Mouse (Mus musculus) kidney, embryonic 14.5 days (tissue): ENCODE data around the gene Tmtc4. TPM values are rescaled to one million over a fixed set of nuclear protein-coding genes. Genes with fewer than 3 reads are reported as not detected.

Experiments
- ATAC-seq: fragments of 200-750 bp; cut with Nextera tagmentation; 2 replicates; pipeline ENCODE4 v1.8.0; 2017; ENCODE audit warnings: moderate number of reproducible peaks, mild to moderate bottlenecking, moderate TSS enrichment, moderate library complexity; ENCODE audit not compliant: low FRiP score, low TSS enrichment
- H3K27ac ChIP-seq: fragments of 300-500 bp; sonication (generic); 2 replicates; pipeline ENCODE4 v1.5.1; 2014; ENCODE audit warnings: low read depth, mild to moderate bottlenecking, low read length, moderate library complexity, mixed read lengths
- H3K27me3 ChIP-seq: fragments of 300-500 bp; sonication (generic); 2 replicates; pipeline ENCODE4 v1.6.1; 2014; ENCODE audit warnings: mild to moderate bottlenecking, low read length; ENCODE audit not compliant: control insufficient read depth, insufficient read depth
- H3K36me3 ChIP-seq: fragments of 300-500 bp; sonication (generic); 2 replicates; pipeline ENCODE4 v1.6.1; 2014; ENCODE audit warnings: low read length, mixed read lengths; ENCODE audit not compliant: control insufficient read depth, insufficient read depth
- H3K4me1 ChIP-seq: fragments of 300-500 bp; sonication (generic); 2 replicates; pipeline ENCODE4 v1.6.1; 2014; ENCODE audit warnings: low read length, mixed read lengths; ENCODE audit not compliant: control insufficient read depth, insufficient read depth
- H3K4me2 ChIP-seq: fragments of 300-500 bp; sonication (generic); replicated peaks from 2 replicates; pipeline ENCODE4 v1.6.1; 2014; ENCODE audit warnings: low read depth, mild to moderate bottlenecking, low read length
- H3K4me3 ChIP-seq: fragments of 300-500 bp; sonication (generic); 2 replicates; pipeline ENCODE4 v1.5.1; 2014; ENCODE audit warnings: mild to moderate bottlenecking, low read length
- H3K9ac ChIP-seq: fragments of 300-500 bp; sonication (generic); 2 replicates; pipeline ENCODE4 v1.6.1; 2014; ENCODE audit warnings: low read depth, mild to moderate bottlenecking, low read length, moderate library complexity
- H3K9me3 ChIP-seq: fragments of 300-500 bp; sonication (generic); 2 replicates; pipeline ENCODE4 v1.6.1; 2016; ENCODE audit warnings: low read length; ENCODE audit not compliant: control insufficient read depth
- WGBS: fragments of 180-500 bp; shearing (Covaris S2); extraction: QIAGEN DNeasy Blood & Tissue Kit; methylation state at CpG from one replicate; pipeline ENCODE4 v1.1.7; 2014; 5-methylcytosine and 5-hydroxymethylcytosine counted together
- polyA plus RNA-seq: library from polyadenylated mRNA; unstranded; fragments of >200 nt; fragmentation: Nextera tagmentation; extraction: Ambion mirVana; gene quantifications from 2 replicates; pipeline ENCODE4 v1.2.1, GENCODE M21; 2014

Gene Tmtc4
- polyA plus RNA-seq, 1 experiment from 2014 or later = 50.7 TPM

GRCm38 (mm10) chr14:122978871-122979270 lies 5.0 kb downstream of the Tmtc4 start:
- no peak overlapping the region for H3K4me2 ChIP-seq
- ATAC-seq = no peak
- H3K27ac ChIP-seq = no peak overlapping the region

GRCm38 (mm10) chr14:122977797-122978140 lies 6.1 kb downstream of the Tmtc4 start:
- ATAC-seq = no peak

More at GRCm38 (mm10) chr14:122978871-122979270, 5.0 kb downstream of the Tmtc4 start:
- Histone ChIP-seq H3K9me3 (no peaks in the 10 kb centered on the region), H3K4me1 (peaks cover 12% of the 10 kb centered on the region), H3K9ac (no peak overlapping the region), H3K27me3 (no peaks in the 10 kb centered on the region), H3K36me3 (peaks cover 9% of the 10 kb centered on the region; the same call in 1 of the 2 replicates), H3K4me3 (no peak overlapping the region)
- WGBS = 91% methylated on average over 3 of the region's 3 CpGs

GRCm38 (mm10) chr14:122977056-122977796 lies 6.6 kb downstream of the Tmtc4 start:
- no peak for ATAC-seq
- Histone ChIP-seq H3K4me1 (peaks cover 7% of the 10 kb centered on the region), H3K27me3 (no peaks in the 10 kb centered on the region), H3K4me2 (no peak overlapping the region), H3K27ac (no peak overlapping the region), H3K9ac (no peak overlapping the region), H3K4me3 (no peak overlapping the region), H3K36me3 (peaks cover 18% of the 10 kb centered on the region; the same call in 1 of the 2 replicates), H3K9me3 (no peaks in the 10 kb centered on the region)
- 77% methylated on average over 9 of the region's 9 CpGs for WGBS

More at GRCm38 (mm10) chr14:122977797-122978140, 6.1 kb downstream of the Tmtc4 start:
- Histone ChIP-seq H3K27ac (no peak overlapping the region), H3K4me1 (peaks cover 9% of the 10 kb centered on the region), H3K4me2 (no peak overlapping the region), H3K36me3 (peaks cover 13% of the 10 kb centered on the region; the same call in 1 of the 2 replicates), H3K9ac (no peak overlapping the region), H3K27me3 (no peaks in the 10 kb centered on the region), H3K9me3 (no peaks in the 10 kb centered on the region), H3K4me3 (no peak overlapping the region)
- 83% methylated on average over 1 of the region's 1 CpGs for WGBS

- no peaks in the 10 kb centered on the region for H3K9me3 ChIP-seq
- H3K27ac ChIP-seq = no peak overlapping the region
- no peaks in the 10 kb centered on the region for H3K4me1 ChIP-seq
- no peak for ATAC-seq
- WGBS = 66% methylated on average over 3 of the region's 3 CpGs
- no peaks in the 10 kb centered on the region for H3K27me3 ChIP-seq
- H3K4me2 ChIP-seq = no peak overlapping the region
- peaks cover 38% of the 10 kb centered on the region for H3K36me3 ChIP-seq
- H3K9ac ChIP-seq = no peak overlapping the region
- H3K4me3 ChIP-seq = no peak overlapping the region
Observed at GRCm38 (mm10) chr14:122974854-122975570, 8.8 kb downstream of the Tmtc4 start.

GRCm38 (mm10) chr14:122973091-122973490 lies 10.7 kb downstream of the Tmtc4 start:
- H3K4me3 ChIP-seq = no peak overlapping the region
- no peak overlapping the region for H3K9ac ChIP-seq
- H3K36me3 ChIP-seq = peaks cover 51% of the 10 kb centered on the region
- H3K4me1 ChIP-seq = no peaks in the 10 kb centered on the region
- H3K27ac ChIP-seq = no peak overlapping the region
- WGBS = 88% methylated on average over 2 of the region's 2 CpGs
- no peaks in the 10 kb centered on the region for H3K9me3 ChIP-seq
- no peaks in the 10 kb centered on the region for H3K27me3 ChIP-seq
- no peak for ATAC-seq
- no peak overlapping the region for H3K4me2 ChIP-seq

- H3K27me3 ChIP-seq = no peaks in the 10 kb centered on the region
- no peak overlapping the region for H3K4me2 ChIP-seq
- peaks cover 55% of the 10 kb centered on the region for H3K36me3 ChIP-seq
- H3K9ac ChIP-seq = no peak overlapping the region
- no peak overlapping the region for H3K4me3 ChIP-seq
- no peak overlapping the region for H3K27ac ChIP-seq
- H3K4me1 ChIP-seq = no peaks in the 10 kb centered on the region
- WGBS = 75% methylated on average over 2 of the region's 2 CpGs
- ATAC-seq = no peak
- no peaks in the 10 kb centered on the region for H3K9me3 ChIP-seq
Observed at GRCm38 (mm10) chr14:122968049-122968448, 15.8 kb downstream of the Tmtc4 start.

GRCm38 (mm10) chr14:122957941-122958340 lies 25.9 kb downstream of the Tmtc4 start:
- H3K4me1 ChIP-seq = no peaks in the 10 kb centered on the region
- H3K27me3 ChIP-seq = no peaks in the 10 kb centered on the region
- H3K9me3 ChIP-seq = no peaks in the 10 kb centered on the region
- H3K36me3 ChIP-seq = peaks cover 21% of the 10 kb centered on the region; the same call in 1 of the 2 replicates
- WGBS = 89% methylated on average over 8 of the region's 8 CpGs
- no peak overlapping the region for H3K9ac ChIP-seq
- H3K4me2 ChIP-seq = no peak overlapping the region
- ATAC-seq = no peak
- H3K4me3 ChIP-seq = no peak overlapping the region
- no peak overlapping the region for H3K27ac ChIP-seq

GRCm38 (mm10) chr14:122953331-122953730 lies 30.5 kb downstream of the Tmtc4 start:
- Histone ChIP-seq H3K9me3 (no peaks in the 10 kb centered on the region), H3K36me3 (peaks cover 17% of the 10 kb centered on the region; the same call in 1 of the 2 replicates), H3K9ac (no peak overlapping the region), H3K27ac (no peak overlapping the region), H3K4me2 (no peak overlapping the region), H3K4me3 (no peak overlapping the region), H3K4me1 (no peaks in the 10 kb centered on the region), H3K27me3 (no peaks in the 10 kb centered on the region)
- peak; percentile 78 for ATAC-seq
- WGBS = 17% methylated on average over 1 of the region's 1 CpGs

GRCm38 (mm10) chr14:122952556-122952955 lies 31.3 kb downstream of the Tmtc4 start:
- Histone ChIP-seq H3K9ac (no peak overlapping the region), H3K27ac (no peak overlapping the region), H3K9me3 (no peaks in the 10 kb centered on the region), H3K27me3 (no peaks in the 10 kb centered on the region), H3K36me3 (peaks cover 17% of the 10 kb centered on the region; the same call in 1 of the 2 replicates), H3K4me1 (no peaks in the 10 kb centered on the region), H3K4me3 (no peak overlapping the region), H3K4me2 (no peak overlapping the region)
- ATAC-seq = no peak
- 86% methylated on average over 1 of the region's 1 CpGs for WGBS
